Mouse (Mus musculus) bone marrow macrophage, adult 2 months (primary cell): ENCODE results near the gene Shox2.

Source experiments
- CTCF ChIP-seq: IDR thresholded peaks from 2 replicates; pipeline ENCODE4 v1.5.1; 2012; ENCODE audit warnings: low read depth, mild to moderate bottlenecking, low read length, moderate library complexity
- POLR2A ChIP-seq: IDR thresholded peaks from 2 replicates; pipeline ENCODE4 v1.6.1; 2012; ENCODE audit warnings: mild to moderate bottlenecking, low read depth, low read length, borderline replicate concordance

- TF ChIP-seq CTCF (no peak), POLR2A (no peak)
These were observed 4.7 kb upstream of the Shox2 start for GRCm38 (mm10) chr3:66986287-66986560.
